Mouse (Mus musculus) brain, embryonic 14.5 days (tissue): Measurements from ENCODE around the gene Myl6.

Source experiments
- CTCF ChIP-seq: fragments of 200-500 bp; IDR thresholded peaks from 2 replicates; pipeline ENCODE4 v1.5.1; 2012; ENCODE audit warnings: inconsistent platforms, mild to moderate bottlenecking, moderate library complexity, borderline replicate concordance; ENCODE audit not compliant: insufficient read depth, insufficient read length; ENCODE audit errors: extremely low read depth
- POLR2A ChIP-seq: fragments of 200-500 bp; IDR thresholded peaks from 2 replicates; pipeline ENCODE4 v1.6.1; 2012; ENCODE audit warnings: mild to moderate bottlenecking, inconsistent platforms, borderline replicate concordance; ENCODE audit not compliant: poor library complexity, insufficient read depth, insufficient read length, severe bottlenecking; ENCODE audit errors: extremely low read depth

DNA sequence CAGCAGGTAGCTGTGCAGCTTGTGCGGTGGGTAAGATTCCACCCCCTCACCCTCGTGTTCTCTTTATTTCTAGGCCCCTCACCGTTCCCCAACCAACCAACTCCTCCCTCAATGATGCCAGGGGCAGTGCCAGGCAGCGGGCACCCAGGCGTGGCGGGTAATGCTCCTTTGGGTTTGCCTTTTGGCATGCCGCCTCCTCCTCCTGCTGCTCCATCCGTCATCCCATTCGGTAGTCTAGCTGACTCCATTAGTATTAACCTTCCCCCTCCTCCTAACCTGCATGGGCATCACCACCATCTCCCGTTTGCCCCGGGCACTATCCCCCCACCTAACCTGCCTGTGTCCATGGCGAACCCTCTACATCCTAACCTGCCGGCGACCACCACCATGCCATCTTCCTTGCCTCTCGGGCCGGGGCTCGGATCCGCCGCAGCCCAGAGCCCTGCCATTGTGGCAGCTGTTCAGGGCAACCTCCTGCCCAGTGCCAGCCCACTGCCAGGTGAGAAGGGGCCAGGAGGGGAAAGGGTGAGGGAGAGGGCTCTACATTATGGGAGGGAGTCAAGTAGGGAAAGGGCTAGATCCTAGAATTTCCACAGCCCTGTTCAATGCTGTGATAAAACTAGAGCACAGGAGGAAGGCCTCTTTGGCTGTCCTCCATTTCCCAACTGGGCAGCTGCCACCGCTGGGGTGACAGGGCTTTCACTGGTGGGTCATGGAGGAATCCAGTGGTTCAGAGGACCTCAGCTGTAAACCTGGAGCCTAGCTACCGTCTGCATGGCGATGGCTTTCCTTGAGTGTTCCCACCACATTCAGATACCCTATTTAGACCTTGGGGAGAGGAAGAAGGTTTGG, 5.9 kb downstream of the Myl6 start:
- TF ChIP-seq POLR2A (no peak), CTCF (no peak)
